Mouse (Mus musculus) CH12F3 (cell line): ENCODE measurements around the gene Rasl10b.

Experiments used
- in situ Hi-C: fragments of 300-500 bp; cut with MboI; formaldehyde crosslinking; loops from 2 replicates; pipeline ENCODE4 v1.14.3; 2020; ENCODE audit warnings: low sequenced_read_pairs

The Rasl10b gene

GRCm38 (mm10) chr11:83409087-83409754 lies at the start of gene Rasl10b:
Gene Rasl10b (plus strand): TSS chr11:83409137.
- in situ Hi-C loops, result no loop called here

GRCm38 (mm10) chr11:83364656-83365055 lies 44.3 kb upstream of the Rasl10b start:
- in situ Hi-C loops, result no loop called here

- in situ Hi-C loops, result no loop called here
Observed at GRCm38 (mm10) chr11:83371267-83371666, 37.7 kb upstream of the Rasl10b start.

GRCm38 (mm10) chr11:83379745-83380341 lies 29.1 kb upstream of the Rasl10b start:
- in situ Hi-C loops, result no loop called here

GRCm38 (mm10) chr11:83382876-83383531 lies 25.9 kb upstream of the Rasl10b start:
- in situ Hi-C loops, result no loop called here

GRCm38 (mm10) chr11:83383532-83383887 lies 25.4 kb upstream of the Rasl10b start:
- in situ Hi-C loops, result no loop called here

GRCm38 (mm10) chr11:83393062-83393461 lies 15.9 kb upstream of the Rasl10b start:
- in situ Hi-C loops, result no loop called here

GRCm38 (mm10) chr11:83394802-83395439 lies 14.0 kb upstream of the Rasl10b start:
- in situ Hi-C loops, result no loop called here

- in situ Hi-C loops, result no loop called here
Observed at GRCm38 (mm10) chr11:83397626-83398025, 11.3 kb upstream of the Rasl10b start.

GRCm38 (mm10) chr11:83398724-83399123 lies 10.2 kb upstream of the Rasl10b start:
- in situ Hi-C loops, result no loop called here

- in situ Hi-C loops, result no loop called here
Observed at GRCm38 (mm10) chr11:83403787-83404186, 5.2 kb upstream of the Rasl10b start.

GRCm38 (mm10) chr11:83406391-83406790 lies 2.5 kb upstream of the Rasl10b start:
- in situ Hi-C loops, result no loop called here

- in situ Hi-C loops, result no loop called here
Observed at GRCm38 (mm10) chr11:83408242-83408641, 695 bp upstream of the Rasl10b start.

- in situ Hi-C loops, result no loop called here
Observed at GRCm38 (mm10) chr11:83409792-83410291, 905 bp downstream of the Rasl10b start.

GRCm38 (mm10) chr11:83410510-83410909 lies 1.6 kb downstream of the Rasl10b start:
- in situ Hi-C loops, result no loop called here

GRCm38 (mm10) chr11:83417080-83417479 lies 8.1 kb downstream of the Rasl10b start:
- in situ Hi-C loops, result no loop called here

GRCm38 (mm10) chr11:83417708-83418107 lies 8.8 kb downstream of the Rasl10b start:
- in situ Hi-C loops, result no loop called here

- in situ Hi-C loops, result no loop called here
Observed at GRCm38 (mm10) chr11:83418566-83418965, 9.6 kb downstream of the Rasl10b start.

- in situ Hi-C loops, result loop anchor here (5.0 kb wide), 1 partner anchor 68 kb away; no protein-coding TSS in a partner anchor
Observed at GRCm38 (mm10) chr11:83420338-83420737, 11.4 kb downstream of the Rasl10b start.

- in situ Hi-C loops, result loop anchor here (5.0 kb wide), 1 partner anchor 69 kb away; no protein-coding TSS in a partner anchor
Observed at GRCm38 (mm10) chr11:83421305-83421704, 12.4 kb downstream of the Rasl10b start.

- in situ Hi-C loops, result loop anchor here (5.0 kb wide), 1 partner anchor 72 kb away; no protein-coding TSS in a partner anchor
Observed at GRCm38 (mm10) chr11:83424681-83425080, 15.7 kb downstream of the Rasl10b start.
